Mouse (Mus musculus) heart, postnatal 0 days (tissue): ENCODE measurements around the gene AC131692.1.

ENCODE experiments used
- CTCF ChIP-seq: IDR thresholded peaks from 2 replicates; pipeline ENCODE4 v1.5.1; 2016; ENCODE audit warnings: antibody characterized with exemption, control low read depth, low read depth
- EP300 ChIP-seq: IDR thresholded peaks from 2 replicates; pipeline ENCODE4 v1.6.1; 2016; ENCODE audit warnings: antibody characterized with exemption, low read depth

GRCm38 (mm10) chr19:6088841-6089240, 5.4 kb upstream of the AC131692.1 start:
- TF ChIP-seq CTCF: no peak
- no peak for TF ChIP-seq EP300
